Comparison of ENCODE assay signal across 16 mouse cellular contexts in genomic region chr5:96222964-96223363, GRCm38 (mm10).
"Had no signal": no experiment of that assay in that cellular context is flagged by ENCODE, and none has a peak within 500 bp of the region (broad histone marks: within the 10 kb centered on the region; RNA-seq: fewer than 3 reads in every experiment).

No protein-coding gene starts in this region.

- H3K4me3 ChIP-seq: neural tube, embryonic 13.5 days; neural tube, embryonic 15.5 days; stomach, embryonic 15.5 days had no signal

- H3K9ac ChIP-seq: neural tube, embryonic 13.5 days; neural tube, embryonic 15.5 days; stomach, embryonic 15.5 days had no signal

- DNase-seq: retina, postnatal 1 day; right cerebral cortex, adult 18-20 months; right cerebral cortex, postnatal 14 days; right cerebral cortex, postnatal 25 days; right cerebral cortex, postnatal 4 days; spleen, adult 18-20 months; thymus, adult 18-20 months; thymus, adult 2 months; thymus, postnatal 14 days; thymus, postnatal 25 days; thymus, postnatal 36 days; thymus, postnatal 4 days had no signal

- H3K27ac ChIP-seq: neural tube, embryonic 13.5 days; neural tube, embryonic 15.5 days; stomach, postnatal 0 days had no signal

- H3K27me3 ChIP-seq: neural tube, embryonic 13.5 days; neural tube, embryonic 15.5 days; stomach, embryonic 15.5 days had no signal

- H3K4me2 ChIP-seq: neural tube, embryonic 13.5 days; neural tube, embryonic 15.5 days; stomach, embryonic 15.5 days had no signal

- H3K9me3 ChIP-seq: neural tube, embryonic 13.5 days; neural tube, embryonic 15.5 days; stomach, embryonic 15.5 days had no signal
